Mouse (Mus musculus) left cerebral cortex, postnatal 25 days (tissue): ENCODE measurements around the gene Sytl3. TPM values are rescaled to one million over a fixed set of nuclear protein-coding genes. Genes with fewer than 3 reads are reported as not detected.

ENCODE experiments used
- DNase-seq, 2 experiments: peaks; one replicate each; pipeline ENCODE4 v3.0.0; 2022; ENCODE audit warnings: low spot score in 2 of 2, mixed read lengths in 1 of 2
- intact Hi-C: fragments of 180-260 bp; cut with DNase I; formaldehyde crosslinking; loops from one replicate; pipeline ENCODE4 v1.15.1; 2025
- total RNA-seq, 2 experiments: library from RNA; stranded (reverse); gene quantifications; 2 replicates each; pipeline ENCODE4 v1.2.3; 2021

Gene Sytl3
- total RNA-seq, 2 experiments from 2014 or later: 0.85 TPM; not detected in 1

DNA sequence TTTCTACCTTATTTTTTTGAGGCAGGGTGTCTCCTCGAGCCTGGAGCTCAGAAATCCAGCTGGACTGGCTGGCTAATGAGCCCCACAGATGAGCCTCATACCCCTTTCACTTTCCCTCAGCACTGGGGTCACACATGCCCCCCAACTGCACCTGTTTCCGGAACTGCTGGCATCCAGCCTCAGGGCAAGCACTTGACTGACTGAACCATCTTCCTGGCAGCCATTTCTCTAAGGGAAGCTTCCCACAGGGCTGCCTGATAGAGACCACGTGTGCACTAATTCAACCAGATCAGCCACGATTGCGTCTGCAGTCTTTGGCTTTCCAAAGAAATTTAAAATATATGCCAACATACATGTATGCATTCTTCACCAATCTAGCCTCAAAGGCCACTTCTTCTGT, 86.6 kb downstream of the Sytl3 start:
- DNase-seq: no peak
- intact Hi-C loops: no loop called here

DNA sequence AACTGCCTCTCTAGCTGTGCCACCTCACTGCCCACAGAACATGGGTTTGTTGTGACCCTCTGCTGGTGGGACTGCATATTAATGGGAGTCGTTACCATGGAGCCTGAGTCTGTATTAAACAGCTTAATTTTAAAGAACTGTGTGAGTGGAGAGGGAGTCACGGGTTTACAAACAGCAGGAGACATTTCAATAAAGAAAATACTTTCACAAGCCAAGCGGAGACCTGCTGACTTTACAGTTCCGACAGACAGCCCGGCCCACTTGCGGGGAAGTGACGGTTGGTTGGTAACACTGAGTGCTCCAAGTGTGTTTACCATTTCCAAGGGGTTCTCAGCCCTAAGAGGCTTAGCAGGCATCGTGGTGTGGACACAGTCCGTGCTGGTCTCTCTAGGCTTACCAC, 87.1 kb downstream of the Sytl3 start:
- no peak for DNase-seq
- intact Hi-C loops: no loop called here

- DNase-seq: no peak
- intact Hi-C loops: no loop called here
Observed at GRCm38 (mm10) chr17:6746452-6747231, 87.7 kb downstream of the Sytl3 start.

- no peak for DNase-seq
- intact Hi-C loops: no loop called here
Observed at GRCm38 (mm10) chr17:6747478-6747877, 88.6 kb downstream of the Sytl3 start.

DNA sequence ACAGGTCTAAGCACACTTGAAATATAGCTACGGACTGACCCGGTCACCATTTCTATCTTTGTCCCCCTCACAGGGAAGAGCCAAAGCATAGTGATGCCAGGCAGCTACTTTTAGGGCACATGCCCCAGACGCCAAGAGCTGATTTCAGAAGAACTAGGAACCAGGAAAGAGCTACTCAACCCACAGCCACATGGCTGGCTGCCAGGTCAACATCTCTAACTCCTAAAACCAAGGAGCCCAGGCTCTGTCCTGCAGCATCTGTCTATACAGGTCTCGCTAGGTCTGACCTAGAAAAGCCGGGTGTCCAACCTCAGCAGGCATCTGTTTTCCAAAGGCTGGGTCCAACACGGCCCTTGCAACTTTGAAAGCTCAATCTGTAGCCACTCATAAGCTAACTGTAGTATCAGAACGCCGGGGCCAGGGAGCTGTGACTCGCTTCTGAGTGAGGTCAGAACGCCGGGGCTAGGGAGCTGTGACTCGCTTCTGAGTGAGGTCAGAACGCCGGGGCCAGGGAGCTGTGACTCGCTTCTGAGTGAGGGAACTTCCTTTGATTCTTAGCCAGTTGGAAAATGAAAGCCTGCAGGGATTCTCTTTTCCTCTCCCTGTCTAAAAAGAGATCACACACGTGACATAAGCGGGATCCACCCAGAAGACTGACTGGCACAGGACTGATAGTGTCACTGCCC, 90.0 kb downstream of the Sytl3 start:
- DNase-seq: no peak
- intact Hi-C loops: no loop called here

DNA sequence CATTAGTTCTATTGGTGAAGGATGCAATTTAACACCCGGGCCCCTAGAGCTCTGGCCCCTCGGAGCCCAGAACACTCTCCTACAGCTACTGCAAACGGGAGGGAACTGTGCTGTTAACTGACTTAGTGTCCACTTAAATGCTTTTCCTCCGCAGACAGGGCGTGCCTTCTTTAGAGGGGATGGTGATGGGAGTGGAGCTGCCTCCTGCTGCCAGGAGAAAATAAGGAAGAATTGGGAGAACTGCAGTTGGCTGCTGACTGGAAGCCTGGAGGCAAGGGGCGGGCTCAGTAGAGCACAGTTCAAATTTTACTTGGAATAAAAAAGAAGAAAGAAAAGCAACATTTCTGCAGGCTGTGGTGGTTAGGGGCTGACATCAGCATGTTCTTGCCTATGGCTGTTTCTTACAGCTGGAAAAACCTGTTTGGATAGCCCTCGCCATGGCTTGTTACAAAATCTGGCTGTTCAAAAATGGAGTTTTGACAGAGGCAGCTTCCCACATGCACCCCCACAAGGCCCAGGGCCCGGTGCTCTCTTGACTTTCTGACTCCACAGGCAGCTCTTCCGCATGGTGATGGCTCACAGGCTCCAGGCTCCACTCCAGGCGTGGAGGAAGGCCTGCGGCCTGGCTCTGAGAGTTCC, 92.4 kb downstream of the Sytl3 start:
- intact Hi-C loops: no loop called here
- DNase-seq: no peak

DNA sequence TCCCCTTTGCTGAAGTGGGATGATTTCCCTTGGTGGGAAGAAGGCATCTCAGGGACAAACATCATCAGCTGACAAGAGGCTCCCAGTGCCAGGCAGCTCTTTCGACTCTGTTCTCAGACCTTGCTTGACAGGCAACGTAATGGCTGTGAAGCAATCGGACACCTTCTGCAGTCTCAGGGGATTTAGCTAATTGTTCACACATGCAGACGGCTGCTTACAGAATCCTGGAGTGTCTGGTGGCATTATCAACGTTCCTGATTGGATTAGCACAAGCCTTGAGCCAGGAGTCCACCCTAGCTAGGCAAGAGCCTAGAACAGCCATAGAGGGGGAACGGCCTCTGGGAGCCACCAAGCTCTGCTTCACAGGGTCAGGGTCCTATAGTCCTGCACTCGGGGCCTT, 93.5 kb downstream of the Sytl3 start:
- intact Hi-C loops: no loop called here
- DNase-seq: no peak

DNA sequence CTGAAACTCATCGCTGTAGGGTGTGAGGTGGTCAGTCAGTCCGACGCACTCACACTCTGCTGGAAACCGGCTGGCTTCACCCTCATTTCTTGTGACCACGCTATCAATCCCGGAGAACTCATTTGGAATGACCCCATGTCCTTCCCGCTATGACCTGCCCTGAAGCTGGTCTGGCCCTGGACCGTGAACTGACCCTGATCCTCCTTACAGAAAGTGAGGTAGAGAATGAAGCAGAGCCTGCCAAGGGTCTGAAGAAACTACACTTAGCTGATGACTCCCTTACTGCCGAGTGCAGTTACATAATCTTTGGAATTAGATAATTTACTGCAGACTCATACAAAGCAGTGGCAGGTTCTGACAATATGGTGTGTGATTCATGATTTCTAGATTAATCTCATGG, 96.3 kb downstream of the Sytl3 start:
- no peak for DNase-seq
- intact Hi-C loops: no loop called here

- intact Hi-C loops: no loop called here
- DNase-seq: no peak
Observed at GRCm38 (mm10) chr17:6755873-6756272, 97.0 kb downstream of the Sytl3 start.

- intact Hi-C loops: no loop called here
- DNase-seq: no peak
Observed at GRCm38 (mm10) chr17:6757902-6758301, 99.0 kb downstream of the Sytl3 start.

DNA sequence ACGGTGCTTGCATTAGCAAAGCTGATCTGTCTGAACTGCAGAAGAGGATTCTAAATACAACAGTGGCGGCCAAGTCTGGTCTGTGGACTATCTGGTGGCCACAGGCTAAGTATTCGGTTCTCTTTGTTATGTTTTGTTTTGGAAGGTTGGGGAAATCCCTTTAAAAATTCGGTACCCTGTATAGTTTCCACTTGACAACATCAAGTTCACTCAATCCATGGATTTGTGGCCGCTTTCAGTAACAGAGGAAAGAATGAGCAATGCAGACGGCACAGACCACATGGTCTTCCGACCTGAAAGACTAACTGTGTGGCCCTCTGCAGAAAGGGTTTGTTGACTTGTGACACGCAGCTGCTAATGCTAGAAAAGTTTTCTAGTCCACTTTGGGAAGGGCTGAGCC, 100.0 kb downstream of the Sytl3 start:
- intact Hi-C loops: no loop called here
- DNase-seq: no peak

DNA sequence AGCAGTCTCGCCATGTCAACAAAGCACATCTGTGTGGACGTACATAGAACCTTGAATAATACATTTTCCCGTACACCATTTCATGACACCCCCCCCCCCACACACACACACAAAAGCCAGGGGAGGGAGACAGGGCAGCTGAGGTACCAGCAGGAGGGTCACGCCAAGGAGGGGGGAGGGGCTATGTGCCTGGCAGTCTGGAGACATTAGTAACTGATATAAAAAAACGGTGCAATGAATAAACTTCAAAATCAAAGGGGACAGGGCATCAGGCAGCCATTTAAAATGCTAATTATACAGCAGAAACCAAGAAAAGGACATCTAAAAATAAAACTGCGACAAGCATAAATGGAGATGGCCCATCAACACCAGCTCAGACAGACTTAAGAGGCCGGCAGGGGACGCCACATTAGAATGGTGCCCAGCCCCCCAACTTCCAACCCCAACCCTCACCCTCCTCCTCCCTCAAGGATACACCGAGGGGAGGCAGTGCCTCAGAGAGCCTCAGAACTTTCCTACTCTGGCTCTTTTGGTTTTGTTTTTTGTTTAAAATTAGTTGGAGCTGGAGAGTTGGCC, 100.9 kb downstream of the Sytl3 start:
- no peak for DNase-seq
- intact Hi-C loops: no loop called here

- intact Hi-C loops: no loop called here
- no peak for DNase-seq
Observed at GRCm38 (mm10) chr17:6763513-6764226, 104.8 kb downstream of the Sytl3 start.

GRCm38 (mm10) chr17:6764227-6764593, 105.3 kb downstream of the Sytl3 start:
- DNase-seq: no peak
- intact Hi-C loops: no loop called here

GRCm38 (mm10) chr17:6764730-6765129, 105.8 kb downstream of the Sytl3 start:
- intact Hi-C loops: no loop called here
- DNase-seq: no peak

GRCm38 (mm10) chr17:6765886-6766285, 107.0 kb downstream of the Sytl3 start:
- intact Hi-C loops: no loop called here
- no peak for DNase-seq

DNA sequence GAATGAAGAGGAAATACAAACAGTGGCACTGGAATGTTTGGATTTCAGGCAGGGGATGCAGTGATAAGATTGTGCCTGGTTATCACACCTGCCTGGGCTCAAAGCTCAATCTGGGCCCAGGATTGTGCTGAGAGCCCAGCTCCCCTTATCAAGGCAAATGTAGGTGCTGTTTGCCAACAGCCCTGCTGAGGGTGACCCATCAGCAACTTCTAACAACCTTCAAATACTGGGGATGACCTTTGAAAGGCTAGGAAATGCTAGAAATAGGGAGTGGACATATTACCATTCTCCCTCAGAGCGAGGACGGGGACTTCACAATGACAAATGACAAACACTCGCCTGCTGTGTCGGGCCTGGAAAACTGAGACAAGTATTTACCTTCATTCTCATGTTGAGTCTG, 107.9 kb downstream of the Sytl3 start:
- DNase-seq: no peak
- intact Hi-C loops: no loop called here

DNA sequence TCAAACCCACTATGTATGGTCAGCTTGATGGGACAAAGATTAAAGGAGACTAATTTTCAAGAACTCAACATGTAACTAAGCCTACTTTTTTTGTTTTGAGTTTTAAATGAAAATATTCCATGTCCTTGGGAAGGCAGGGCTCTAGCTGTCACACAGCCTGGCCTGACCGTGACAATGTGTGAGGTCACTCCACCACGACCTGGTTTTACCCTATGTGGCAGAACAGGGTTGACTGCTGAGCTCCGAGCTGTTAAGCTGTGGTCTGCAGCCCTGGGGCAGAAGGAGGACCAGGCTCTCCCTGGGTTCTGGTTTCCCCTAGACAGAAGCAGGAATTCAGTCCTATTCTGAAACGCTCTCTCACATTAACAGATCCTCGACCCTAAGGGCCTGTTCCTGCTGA, 108.9 kb downstream of the Sytl3 start:
- intact Hi-C loops: no loop called here
- no peak for DNase-seq

DNA sequence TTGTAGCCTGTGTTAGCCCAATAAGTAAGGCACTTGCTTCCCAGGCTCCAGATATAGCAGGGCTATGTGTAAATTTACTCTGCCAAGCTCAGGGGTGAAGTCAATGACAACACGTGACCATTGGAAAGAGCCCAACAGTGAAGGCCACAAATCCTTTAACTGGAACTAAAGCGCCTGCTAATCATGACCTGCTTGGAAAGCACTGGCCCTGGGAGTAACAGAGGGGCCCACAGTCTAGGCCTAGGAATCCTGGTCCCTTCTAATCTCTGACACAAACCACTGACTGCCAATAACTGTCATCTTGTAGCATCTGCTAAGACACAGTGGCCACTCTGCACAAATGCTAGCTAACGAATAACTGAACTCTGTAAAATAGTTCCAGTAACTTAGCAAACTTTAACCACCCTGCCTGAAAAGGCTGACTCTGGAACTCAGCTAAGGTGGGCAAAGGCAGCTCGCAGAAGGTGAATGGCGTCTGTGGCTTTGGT, 109.5 kb downstream of the Sytl3 start:
- intact Hi-C loops: no loop called here
- DNase-seq: no peak

DNA sequence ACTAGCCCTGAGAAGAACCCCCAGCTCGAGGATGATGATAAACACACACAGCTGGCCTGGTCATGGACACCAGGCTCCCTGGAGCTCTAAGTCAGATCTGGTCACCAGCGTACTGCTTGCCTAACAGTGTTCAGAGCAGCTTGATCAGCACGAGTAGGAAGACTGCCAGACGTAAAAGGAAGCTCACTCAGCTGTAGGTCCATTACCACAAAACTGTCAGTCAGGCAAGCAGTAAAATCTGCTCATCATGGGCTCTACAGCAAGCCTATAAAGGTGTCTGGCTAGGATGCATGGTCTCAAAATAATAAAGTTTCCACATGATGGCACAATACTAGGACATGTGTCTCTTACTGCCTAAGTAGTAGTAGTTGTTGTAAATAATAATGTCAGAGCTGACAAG, 110.7 kb downstream of the Sytl3 start:
- intact Hi-C loops: no loop called here
- DNase-seq: no peak
